ENCODE assay signal across 8 mouse cellular contexts in genomic region chr10:60080601-60080981, GRCm38 (mm10). TPM values are rescaled to one million over a fixed set of nuclear protein-coding genes. Genes with fewer than 3 reads are reported as not detected.
DNase-seq lines count a peak whose midpoint lies in the region; ATAC-seq and TF ChIP-seq lines count a peak whose summit lies in the region.

No protein-coding gene starts in this region.

- TF ChIP-seq CTCF in heart, adult 2 months (IDR thresholded peaks at IDR 0.05): no peak

- intact Hi-C loops in heart, adult 2 months (cut with DNase I): no loop called here

- 17% methylated on average over 5 of the region's 5 CpGs for WGBS in heart, adult 2 months
- WGBS in forebrain, embryonic 15.5 days: 67% methylated on average over 5 of the region's 5 CpGs
- 12% methylated on average over 5 of the region's 5 CpGs for WGBS in limb, embryonic 13.5 days

- TF ChIP-seq EP300 in heart, adult 2 months (IDR thresholded peaks at IDR 0.05; ENCODE audit: insufficient read depth, low read depth, low read length): no peak

- no peak for TF ChIP-seq POLR2A in heart, adult 2 months (IDR thresholded peaks at IDR 0.05; ENCODE audit: insufficient read depth, low read depth, low read length)

- H3K79me2 ChIP-seq in heart, adult 2 months (replicated peaks; ENCODE audit: control insufficient read depth, insufficient read depth, low read length): no peaks in the 10 kb centered on the region

- H3K27ac ChIP-seq in heart, adult 2 months: peak overlapping the region; percentile 72
- peak overlapping the region; percentile 40 for H3K27ac ChIP-seq in forebrain, embryonic 15.5 days (replicated peaks)
- H3K27ac ChIP-seq in limb, embryonic 13.5 days: peak overlapping the region; percentile 81

- no peaks in the 10 kb centered on the region for H3K27me3 ChIP-seq in heart, adult 2 months (ENCODE audit: control insufficient read depth, insufficient read depth, low read length)
- H3K27me3 ChIP-seq in forebrain, embryonic 15.5 days: no peaks in the 10 kb centered on the region
- H3K27me3 ChIP-seq in limb, embryonic 13.5 days: no peaks in the 10 kb centered on the region

- H3K9ac ChIP-seq in heart, adult 2 months (ENCODE audit: low read depth, low read length): no peak overlapping the region
- no peak overlapping the region for H3K9ac ChIP-seq in forebrain, embryonic 15.5 days (replicated peaks)
- 0 out of 2 replicates have a peak overlapping the region, but pooled peaks have one; percentile 0 for H3K9ac ChIP-seq in limb, embryonic 13.5 days

- peaks cover 28% of the 10 kb centered on the region for H3K4me1 ChIP-seq in heart, adult 2 months (ENCODE audit: control insufficient read depth, insufficient read depth, low read length)
- peaks cover 35% of the 10 kb centered on the region for H3K4me1 ChIP-seq in forebrain, embryonic 15.5 days
- peaks cover 49% of the 10 kb centered on the region for H3K4me1 ChIP-seq in limb, embryonic 13.5 days

- no peaks in the 10 kb centered on the region for H3K9me3 ChIP-seq in forebrain, embryonic 15.5 days
- no peaks in the 10 kb centered on the region for H3K9me3 ChIP-seq in limb, embryonic 13.5 days

- H3K36me3 ChIP-seq in heart, adult 2 months (ENCODE audit: control insufficient read depth, insufficient read depth, low read length): peaks cover 7% of the 10 kb centered on the region; the same call in 1 of the 2 replicates
- H3K36me3 ChIP-seq in forebrain, embryonic 15.5 days: no peaks in the 10 kb centered on the region
- H3K36me3 ChIP-seq in limb, embryonic 13.5 days: no peaks in the 10 kb centered on the region

- DNase-seq in heart, adult 2 months: no peak
- DNase-seq in heart, adult 18-20 months: no peak
- peak; percentile 82 for DNase-seq in 416B (ENCODE audit: low read depth)
- DNase-seq in right cerebral cortex, postnatal 14 days: no peak
- no peak for DNase-seq in ovary, adult 18-20 months (ENCODE audit: low spot score)

- no peak overlapping the region for H3K4me3 ChIP-seq in heart, adult 2 months
- H3K4me3 ChIP-seq in forebrain, embryonic 15.5 days: no peak overlapping the region
- no peak overlapping the region for H3K4me3 ChIP-seq in limb, embryonic 13.5 days

- no peak overlapping the region for H3K4me2 ChIP-seq in forebrain, embryonic 15.5 days (replicated peaks)
- peak overlapping the region; percentile 29 for H3K4me2 ChIP-seq in limb, embryonic 13.5 days (replicated peaks)

- ATAC-seq in forebrain, embryonic 15.5 days (replicated peaks): no peak
- 0 out of 2 replicates have a peak, but pooled peaks have one; percentile 4 for ATAC-seq in limb, embryonic 13.5 days (ENCODE audit: low FRiP score, low read depth)
- no peak for ATAC-seq in megakaryocyte progenitor cell, adult 5-6 weeks (replicated peaks; ENCODE audit: poor library complexity)

RNA-seq across cellular contexts. Expression of gene Spock2, which starts 25.4 kb away (rescaled TPM):
- 10 to 100 TPM; 12.2 to 21.7 TPM for total RNA-seq in heart, adult 2 months (2021)
- 8.4 and 10.6 TPM in 2 replicates for polyA plus RNA-seq in heart, adult 2 months (2012; rRNA removed)
- 10 to 100 TPM; 10.3 to 16.2 TPM for total RNA-seq in heart, adult 18-20 months (2021)
- 48.1 and 49.0 TPM in 2 replicates for polyA plus RNA-seq in forebrain, embryonic 15.5 days (2015; fragmentation: Nextera tagmentation; extraction: Ambion mirVana)
- 6.1 and 7.2 TPM in 2 replicates for polyA plus RNA-seq in limb, embryonic 13.5 days (2015; fragmentation: Nextera tagmentation; extraction: Ambion mirVana)
- 0.02 TPM in 1 of 2 replicates, not detected in the other for total RNA-seq in megakaryocyte progenitor cell, adult 5-6 weeks (2015)
- not detected in 2 replicates for total RNA-seq in megakaryocyte progenitor cell, adult 5-6 weeks (2017)

Comparison
In these comparisons a context has a peak if more than half of its experiments do, and no peak if none do; other contexts are left out.
1. RNA of gene Spock2, which starts 25.4 kb away (total RNA-seq): 12.2 to 21.7 TPM in heart, adult 2 months and 10.3 to 16.2 TPM in heart, adult 18-20 months; 0.02 TPM in megakaryocyte progenitor cell, adult 5-6 weeks; every median in the first group is over 10 times any median in the second.
2. Peak in every context shown above with its lines, with median percentiles within 50 percentile points of each other: H3K27ac ChIP-seq.